Mouse (Mus musculus) embryonic facial prominence, embryonic 12.5 days (tissue): ENCODE results near the gene Apoe. TPM values are rescaled to one million over a fixed set of nuclear protein-coding genes. Genes with fewer than 3 reads are reported as not detected.

Experiments
- ATAC-seq: fragments of 200-750 bp; cut with Nextera tagmentation; 2 replicates; pipeline ENCODE4 v1.8.0; 2017; ENCODE audit not compliant: insufficient number of reproducible peaks, insufficient read depth, low FRiP score, low TSS enrichment
- H3K27ac ChIP-seq: fragments of 300-500 bp; sonication (generic); 2 replicates; pipeline ENCODE4 v1.5.1; 2016; ENCODE audit warnings: mild to moderate bottlenecking
- H3K27me3 ChIP-seq: fragments of 300-500 bp; sonication (generic); 2 replicates; pipeline ENCODE4 v1.6.1; 2016; ENCODE audit warnings: mild to moderate bottlenecking, moderate library complexity
- H3K36me3 ChIP-seq: fragments of 300-500 bp; sonication (generic); 2 replicates; pipeline ENCODE4 v1.6.1; 2016; ENCODE audit warnings: mild to moderate bottlenecking
- H3K4me1 ChIP-seq: fragments of 300-500 bp; sonication (generic); 2 replicates; pipeline ENCODE4 v1.6.1; 2016
- H3K4me2 ChIP-seq: fragments of 300-500 bp; sonication (generic); replicated peaks from 2 replicates; pipeline ENCODE4 v1.6.1; 2016; ENCODE audit warnings: mild to moderate bottlenecking, moderate library complexity
- H3K4me3 ChIP-seq: fragments of 300-500 bp; sonication (generic); 2 replicates; pipeline ENCODE4 v1.5.1; 2016; ENCODE audit warnings: mild to moderate bottlenecking
- H3K9ac ChIP-seq: fragments of 300-500 bp; sonication (generic); 2 replicates; pipeline ENCODE4 v1.6.1; 2016; ENCODE audit warnings: mild to moderate bottlenecking, moderate library complexity
- H3K9me3 ChIP-seq: fragments of 300-500 bp; sonication (generic); 2 replicates; pipeline ENCODE4 v1.6.1; 2016; ENCODE audit warnings: mild to moderate bottlenecking, moderate library complexity
- WGBS: fragments of 180-500 bp; shearing (Covaris S2); methylation state at CpG from one replicate; pipeline ENCODE4 v1.1.7; 2016; 5-methylcytosine and 5-hydroxymethylcytosine counted together
- polyA plus RNA-seq: library from polyadenylated mRNA; unstranded; fragments of >200 nt; fragmentation: Nextera tagmentation; extraction: Ambion mirVana; gene quantifications from 2 replicates; pipeline ENCODE4 v1.2.1, GENCODE M21; 2016

The Apoe gene
- polyA plus RNA-seq: 200 and 220 TPM in 2 replicates

GRCm38 (mm10) chr7:19698907-19699826 lies at the start of gene Apoe:
Apoe (minus strand) TSS chr7:19699188.
- peaks cover 40% of the 10 kb centered on the region for H3K36me3 ChIP-seq
- peaks cover 17% of the 10 kb centered on the region for H3K4me1 ChIP-seq
- H3K27me3 ChIP-seq: no peaks in the 10 kb centered on the region
- ATAC-seq: no peak
- peaks cover 6% of the 10 kb centered on the region; the same call in 1 of the 2 replicates for H3K9me3 ChIP-seq
- peak within 1 kb of the TSS; percentile 30; the same call in 1 of the 2 replicates for H3K27ac ChIP-seq
- H3K4me3 ChIP-seq: peak within 1 kb of the TSS; percentile 33
- H3K9ac ChIP-seq: peak within 1 kb of the TSS; percentile 33
- H3K4me2 ChIP-seq: peak within 1 kb of the TSS; percentile 66
- 2% methylated on average over 20 of the region's 20 CpGs for WGBS

GRCm38 (mm10) chr7:19747420-19748218 lies 48.6 kb upstream of the Apoe start:
- H3K4me2 ChIP-seq: peak overlapping the region; percentile 79
- peaks cover 10% of the 10 kb centered on the region for H3K36me3 ChIP-seq
- no peaks in the 10 kb centered on the region for H3K9me3 ChIP-seq
- H3K4me3 ChIP-seq: peak overlapping the region; percentile 83
- H3K27ac ChIP-seq: peak overlapping the region; percentile 90
- WGBS: 2% methylated on average over 25 of the region's 25 CpGs
- H3K9ac ChIP-seq: peak overlapping the region; percentile 89
- ATAC-seq: no peak
- H3K27me3 ChIP-seq: no peaks in the 10 kb centered on the region
- peaks cover 34% of the 10 kb centered on the region for H3K4me1 ChIP-seq

DNA sequence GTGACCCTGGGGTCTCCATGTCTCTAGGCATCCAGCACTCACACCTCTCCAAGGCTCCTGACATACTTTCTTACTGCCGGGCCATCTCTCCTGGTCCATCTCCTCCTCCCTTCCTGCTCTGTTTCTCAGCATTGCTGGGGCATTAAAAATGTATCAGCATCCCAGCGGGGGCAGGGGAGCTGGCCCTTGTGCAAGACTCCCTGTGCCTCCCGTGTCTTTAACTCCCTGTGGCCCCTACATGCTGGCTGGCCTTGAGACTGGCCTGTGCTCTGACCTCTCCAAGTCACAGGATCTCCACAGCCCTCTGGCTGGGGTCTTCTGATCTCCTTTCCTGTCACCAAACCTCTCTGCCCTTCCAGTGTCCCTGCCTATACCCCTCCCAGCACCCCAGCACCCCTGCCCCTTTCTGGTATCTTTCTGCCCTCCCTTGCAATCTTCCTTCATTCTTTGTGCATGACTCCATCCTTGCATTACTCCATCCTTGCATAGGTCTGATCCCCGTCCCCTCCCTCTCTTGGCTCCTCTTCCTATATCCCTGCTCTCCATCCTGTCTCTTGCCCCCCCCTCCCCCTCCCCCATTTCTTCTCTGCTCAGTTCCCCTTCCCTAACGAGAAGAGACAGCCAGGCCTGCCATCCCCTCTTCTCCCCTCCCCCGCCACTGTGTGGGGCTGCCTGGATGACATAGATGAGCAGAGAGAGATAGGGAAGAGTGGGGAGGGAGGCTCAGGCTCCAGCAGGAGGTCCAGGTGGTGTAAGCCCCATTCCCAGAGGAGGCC lies 47.6 kb upstream of the Apoe start:
- 17% methylated on average over 6 of the region's 6 CpGs for WGBS
- H3K9me3 ChIP-seq: no peaks in the 10 kb centered on the region
- peaks cover 10% of the 10 kb centered on the region for H3K36me3 ChIP-seq
- H3K4me2 ChIP-seq: peak overlapping the region; percentile 79
- H3K27ac ChIP-seq: peak overlapping the region; percentile 90; the same call in 1 of the 2 replicates
- H3K4me3 ChIP-seq: peak overlapping the region; percentile 83
- H3K9ac ChIP-seq: peak overlapping the region; percentile 31
- ATAC-seq: no peak
- no peaks in the 10 kb centered on the region for H3K27me3 ChIP-seq
- H3K4me1 ChIP-seq: peaks cover 43% of the 10 kb centered on the region

- peaks cover 48% of the 10 kb centered on the region for H3K4me1 ChIP-seq
- no peaks in the 10 kb centered on the region for H3K27me3 ChIP-seq
- no peak overlapping the region for H3K4me3 ChIP-seq
- no peak for ATAC-seq
- no peaks in the 10 kb centered on the region for H3K9me3 ChIP-seq
- WGBS: 87% methylated on average over 8 of the region's 10 CpGs
- H3K4me2 ChIP-seq: peak overlapping the region; percentile 79
- H3K9ac ChIP-seq: no peak overlapping the region
- H3K36me3 ChIP-seq: peaks cover 11% of the 10 kb centered on the region
- H3K27ac ChIP-seq: no peak overlapping the region
These were observed 47.0 kb upstream of the Apoe start for GRCm38 (mm10) chr7:19745971-19746370.

DNA sequence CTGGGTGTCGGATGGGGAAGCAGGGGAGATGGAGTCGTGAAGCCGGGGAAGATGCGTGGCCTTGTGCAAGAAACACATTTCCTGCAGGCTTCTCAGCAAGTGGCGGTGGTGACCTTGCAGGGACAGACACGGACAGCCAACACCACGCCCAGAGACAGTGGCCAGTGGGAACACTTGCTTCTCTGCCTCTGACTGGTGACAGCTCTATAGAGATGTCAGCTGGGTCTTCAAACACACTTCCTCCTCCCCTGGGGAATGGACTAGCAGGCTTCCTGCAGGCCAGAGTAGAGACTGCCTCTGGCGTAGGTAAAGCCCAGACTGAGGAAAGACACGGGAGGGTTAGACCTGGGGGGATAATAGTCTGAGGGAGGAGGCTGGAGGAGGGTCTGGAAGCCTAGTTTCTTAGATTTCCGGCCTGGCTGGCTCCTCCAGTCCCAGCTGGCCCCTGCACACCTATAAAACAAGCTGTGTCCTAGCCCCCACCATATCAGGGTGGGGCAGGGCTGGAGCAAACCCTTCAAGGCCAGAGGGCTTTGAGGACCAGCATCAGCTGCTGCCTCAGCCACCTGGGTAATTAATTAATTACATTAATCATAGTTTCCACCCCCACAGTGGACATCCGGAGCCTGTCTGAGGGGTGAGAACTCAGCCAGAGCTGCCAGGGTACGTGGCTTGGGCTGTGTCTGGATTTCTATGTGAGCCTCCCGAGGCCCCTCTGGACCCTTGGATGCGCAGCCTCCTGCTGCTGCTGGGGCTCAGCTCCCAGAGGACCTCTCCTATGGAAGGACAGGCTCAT lies 45.8 kb upstream of the Apoe start:
- Histone ChIP-seq H3K4me2 (no peak overlapping the region), H3K27me3 (no peaks in the 10 kb centered on the region), H3K27ac (no peak overlapping the region), H3K36me3 (peaks cover 21% of the 10 kb centered on the region), H3K4me3 (no peak overlapping the region), H3K9ac (no peak overlapping the region), H3K9me3 (no peaks in the 10 kb centered on the region), H3K4me1 (peaks cover 44% of the 10 kb centered on the region)
- no peak for ATAC-seq
- WGBS: 66% methylated on average over 14 of the region's 14 CpGs

- Histone ChIP-seq H3K27ac (no peak overlapping the region), H3K27me3 (no peaks in the 10 kb centered on the region), H3K4me3 (no peak overlapping the region), H3K9me3 (no peaks in the 10 kb centered on the region), H3K4me1 (peaks cover 44% of the 10 kb centered on the region), H3K4me2 (no peak overlapping the region), H3K9ac (no peak overlapping the region), H3K36me3 (peaks cover 22% of the 10 kb centered on the region)
- 85% methylated on average over 6 of the region's 6 CpGs for WGBS
- ATAC-seq: no peak
These were observed 44.8 kb upstream of the Apoe start for GRCm38 (mm10) chr7:19743791-19744190.

- H3K27me3 ChIP-seq: no peaks in the 10 kb centered on the region
- peaks cover 31% of the 10 kb centered on the region for H3K36me3 ChIP-seq
- no peak overlapping the region for H3K4me3 ChIP-seq
- H3K4me2 ChIP-seq: no peak overlapping the region
- H3K9me3 ChIP-seq: no peaks in the 10 kb centered on the region
- no peak overlapping the region for H3K9ac ChIP-seq
- H3K27ac ChIP-seq: no peak overlapping the region
- peaks cover 32% of the 10 kb centered on the region for H3K4me1 ChIP-seq
- 39% methylated on average over 5 of the region's 5 CpGs for WGBS
- no peak for ATAC-seq
These were observed 43.5 kb upstream of the Apoe start for GRCm38 (mm10) chr7:19742468-19742867.

GRCm38 (mm10) chr7:19741329-19742031 lies 42.5 kb upstream of the Apoe start:
- 13% methylated on average over 8 of the region's 8 CpGs for WGBS
- Histone ChIP-seq H3K4me3 (no peak overlapping the region), H3K27me3 (no peaks in the 10 kb centered on the region), H3K9ac (no peak overlapping the region), H3K4me2 (no peak overlapping the region), H3K27ac (peak overlapping the region; percentile 67), H3K9me3 (no peaks in the 10 kb centered on the region), H3K4me1 (peaks cover 22% of the 10 kb centered on the region), H3K36me3 (peaks cover 41% of the 10 kb centered on the region)
- ATAC-seq: no peak

DNA sequence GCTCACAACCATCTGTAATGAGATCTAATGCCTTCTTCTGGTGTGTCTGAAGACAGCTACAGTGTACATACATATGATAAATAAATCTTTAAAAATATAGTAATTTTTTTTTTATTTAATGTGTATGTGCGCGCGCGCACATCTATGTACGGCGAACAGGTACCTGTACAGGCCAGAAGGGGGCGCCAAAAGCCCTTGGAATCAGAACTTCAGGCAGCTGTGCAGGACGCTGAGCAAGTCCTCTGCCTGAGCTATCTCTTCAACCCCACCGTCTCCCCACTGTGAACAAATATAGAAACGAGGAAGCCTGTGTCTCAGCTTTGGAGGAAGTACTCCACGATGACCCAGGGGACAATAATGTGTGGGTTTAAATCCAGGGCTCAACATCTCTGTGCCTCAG lies 41.3 kb upstream of the Apoe start:
- WGBS: 92% methylated on average over 11 of the region's 11 CpGs
- H3K27me3 ChIP-seq: no peaks in the 10 kb centered on the region
- peaks cover 19% of the 10 kb centered on the region for H3K4me1 ChIP-seq
- H3K9ac ChIP-seq: no peak overlapping the region
- H3K27ac ChIP-seq: no peak overlapping the region
- no peaks in the 10 kb centered on the region for H3K9me3 ChIP-seq
- H3K36me3 ChIP-seq: peaks cover 51% of the 10 kb centered on the region
- H3K4me2 ChIP-seq: no peak overlapping the region
- H3K4me3 ChIP-seq: no peak overlapping the region
- no peak for ATAC-seq

GRCm38 (mm10) chr7:19738771-19739170 lies 39.8 kb upstream of the Apoe start:
- no peaks in the 10 kb centered on the region for H3K9me3 ChIP-seq
- 91% methylated on average over 3 of the region's 3 CpGs for WGBS
- no peak overlapping the region for H3K4me3 ChIP-seq
- no peaks in the 10 kb centered on the region for H3K27me3 ChIP-seq
- peaks cover 15% of the 10 kb centered on the region for H3K4me1 ChIP-seq
- ATAC-seq: no peak
- no peak overlapping the region for H3K4me2 ChIP-seq
- peaks cover 62% of the 10 kb centered on the region for H3K36me3 ChIP-seq
- H3K27ac ChIP-seq: no peak overlapping the region
- H3K9ac ChIP-seq: no peak overlapping the region
